Mouse (Mus musculus) forebrain, embryonic 11.5 days (tissue): Measurements from ENCODE around the gene Plk3. TPM values are rescaled to one million over a fixed set of nuclear protein-coding genes. Genes with fewer than 3 reads are reported as not detected.
"Not testable (repeated sequence)": the region's sequence is repeated elsewhere in the genome, so short reads cannot be mapped to it uniquely, and the experiment has no call there.

Experiments used
- ATAC-seq: fragments of 200-750 bp; cut with Nextera tagmentation; replicated peaks from 2 replicates; pipeline ENCODE4 v1.8.0; 2017; ENCODE audit warnings: moderate TSS enrichment; ENCODE audit not compliant: low FRiP score
- DNase-seq: peaks from one replicate; pipeline ENCODE4 v3.0.0-alpha.2; 2017; ENCODE audit warnings: low spot score
- H3K27ac ChIP-seq: fragments of 300-500 bp; sonication (generic); 2 replicates; pipeline ENCODE4 v1.5.1; 2014; ENCODE audit warnings: low read depth, low read length
- H3K27me3 ChIP-seq: fragments of 300-500 bp; sonication (generic); 2 replicates; pipeline ENCODE4 v1.6.1; 2014; ENCODE audit warnings: mild to moderate bottlenecking, low read length, mixed read lengths; ENCODE audit not compliant: control insufficient read depth, insufficient read depth
- H3K36me3 ChIP-seq: fragments of 300-500 bp; sonication (generic); 2 replicates; pipeline ENCODE4 v1.6.1; 2014; ENCODE audit warnings: mild to moderate bottlenecking, low read length, moderate library complexity, mixed read lengths; ENCODE audit not compliant: control insufficient read depth, insufficient read depth
- H3K4me1 ChIP-seq: fragments of 300-500 bp; sonication (generic); replicated peaks from 2 replicates; pipeline ENCODE4 v1.6.1; 2014; ENCODE audit warnings: low read length, mixed read lengths; ENCODE audit not compliant: control insufficient read depth, insufficient read depth
- H3K4me2 ChIP-seq: fragments of 300-500 bp; sonication (generic); 2 replicates; pipeline ENCODE4 v1.6.1; 2014; ENCODE audit warnings: low read depth, mild to moderate bottlenecking, low read length, moderate library complexity, mixed read lengths; ENCODE audit not compliant: severe bottlenecking
- H3K4me3 ChIP-seq: fragments of 300-500 bp; sonication (generic); 2 replicates; pipeline ENCODE4 v1.5.1; 2014; ENCODE audit warnings: low read depth, low read length
- H3K9ac ChIP-seq: fragments of 300-500 bp; sonication (generic); 2 replicates; pipeline ENCODE4 v1.6.1; 2014; ENCODE audit warnings: low read length
- H3K9me3 ChIP-seq: fragments of 300-500 bp; sonication (generic); 2 replicates; pipeline ENCODE4 v1.6.1; 2016; ENCODE audit warnings: low read length, mixed read lengths; ENCODE audit not compliant: control insufficient read depth
- WGBS: fragments of 180-500 bp; shearing (Covaris S2); extraction: QIAGEN DNeasy Blood & Tissue Kit; methylation state at CpG from one replicate; pipeline ENCODE4 v1.1.7; 2014; 5-methylcytosine and 5-hydroxymethylcytosine counted together
- polyA plus RNA-seq: library from polyadenylated mRNA; unstranded; fragments of >200 nt; fragmentation: Nextera tagmentation; extraction: Ambion mirVana; gene quantifications from 2 replicates; pipeline ENCODE4 v1.2.1, GENCODE M21; 2014

Gene Plk3
- polyA plus RNA-seq = 16.0 and 17.4 TPM in 2 replicates

- no peaks in the 10 kb centered on the region for H3K36me3 ChIP-seq
- ATAC-seq (peak; percentile 81), DNase-seq (peak; percentile 97)
- H3K4me3 ChIP-seq = peak within 1 kb of the TSS; percentile 83
- peak within 1 kb of the TSS; percentile 80 for H3K9ac ChIP-seq
- 2% methylated on average over 45 of the region's 48 CpGs for WGBS
- H3K9me3 ChIP-seq = no peaks in the 10 kb centered on the region
- peaks cover 3% of the 10 kb centered on the region for H3K27me3 ChIP-seq
- peaks cover 18% of the 10 kb centered on the region for H3K4me1 ChIP-seq
- H3K27ac ChIP-seq = no peak within 1 kb of the TSS; the same call in 1 of the 2 replicates
- H3K4me2 ChIP-seq = peak within 1 kb of the TSS; percentile 95
Observed at GRCm38 (mm10) chr4:117133817-117134600, at the start of gene Plk3. TSS of gene Plk3 (minus strand) at chr4:117133963.

DNA sequence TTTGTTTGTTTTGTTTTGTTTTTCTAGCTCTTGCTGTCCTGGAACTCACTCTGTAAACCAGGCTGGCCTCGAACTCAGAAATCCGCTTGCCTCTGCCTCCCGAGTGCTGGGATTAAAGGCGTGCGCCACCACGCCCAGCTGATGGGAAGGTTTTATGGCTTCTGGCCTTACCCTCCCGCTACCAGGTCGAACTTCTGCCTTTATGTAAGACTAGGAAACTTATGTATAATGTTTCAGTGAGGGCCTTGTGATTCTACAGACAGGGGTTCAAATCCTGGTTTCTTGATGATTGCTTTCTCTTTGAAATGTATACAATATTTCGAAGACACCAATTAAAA is 49.0 kb upstream of the Plk3 start:
- peak overlapping the region; percentile 79 for H3K9ac ChIP-seq
- H3K4me1 ChIP-seq, H3K9me3 ChIP-seq, H3K27ac ChIP-seq, H3K27me3 ChIP-seq, DNase-seq, H3K36me3 ChIP-seq: not testable (repeated sequence)
- 12% methylated on average over 9 of the region's 9 CpGs for WGBS
- peak overlapping the region; percentile 59 for H3K4me2 ChIP-seq
- ATAC-seq = peak; percentile 57
- peak overlapping the region; percentile 79 for H3K4me3 ChIP-seq

- Histone ChIP-seq H3K36me3 (peaks cover 5% of the 10 kb centered on the region; the same call in 1 of the 2 replicates), H3K27ac (peak within 1 kb of the TSS; percentile 68), H3K27me3 (no peaks in the 10 kb centered on the region), H3K4me1 (peaks cover 7% of the 10 kb centered on the region; the same call in 1 of the 2 replicates), H3K4me3 (peak within 1 kb of the TSS; percentile 79), H3K9ac (peak within 1 kb of the TSS; percentile 79), H3K4me2 (peak within 1 kb of the TSS; percentile 63), H3K9me3 (no peaks in the 10 kb centered on the region)
- ATAC-seq (peak; percentile 97), DNase-seq (peak; percentile 95)
- 1% methylated on average over 42 of the region's 42 CpGs for WGBS
Observed at GRCm38 (mm10) chr4:117181863-117182758, 48.3 kb upstream of the Plk3 start, which contains the start of gene Kif2c. TSS of gene Kif2c (minus strand) at chr4:117182639.

DNA sequence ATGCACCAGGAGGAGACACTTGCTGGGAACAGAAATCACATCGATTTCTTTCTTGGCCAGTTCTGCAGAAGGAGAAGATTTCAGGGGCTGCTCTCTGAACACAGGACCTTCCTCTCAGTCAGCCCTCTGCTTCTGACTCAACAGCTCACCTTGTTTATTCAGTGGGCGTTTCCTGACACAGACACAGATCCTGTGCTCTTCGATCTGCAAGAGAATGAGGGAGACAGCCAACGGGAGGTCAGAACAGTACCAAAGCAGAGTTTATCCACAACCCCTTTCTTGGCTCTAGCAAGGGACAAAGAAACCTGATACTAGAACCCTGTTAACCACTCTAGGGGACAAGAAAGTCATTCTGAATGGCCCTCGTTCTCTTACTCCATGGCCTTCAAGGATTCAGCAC is 36.2 kb upstream of the Plk3 start:
- Histone ChIP-seq H3K4me1 (no peaks in the 10 kb centered on the region), H3K27me3 (no peaks in the 10 kb centered on the region), H3K27ac (no peak overlapping the region), H3K9me3 (no peaks in the 10 kb centered on the region), H3K9ac (no peak overlapping the region), H3K36me3 (peaks cover 28% of the 10 kb centered on the region; the same call in 1 of the 2 replicates), H3K4me3 (no peak overlapping the region), H3K4me2 (no peak overlapping the region)
- 95% methylated on average over 5 of the region's 5 CpGs for WGBS
- no peak for ATAC-seq
- DNase-seq = no peak

DNA sequence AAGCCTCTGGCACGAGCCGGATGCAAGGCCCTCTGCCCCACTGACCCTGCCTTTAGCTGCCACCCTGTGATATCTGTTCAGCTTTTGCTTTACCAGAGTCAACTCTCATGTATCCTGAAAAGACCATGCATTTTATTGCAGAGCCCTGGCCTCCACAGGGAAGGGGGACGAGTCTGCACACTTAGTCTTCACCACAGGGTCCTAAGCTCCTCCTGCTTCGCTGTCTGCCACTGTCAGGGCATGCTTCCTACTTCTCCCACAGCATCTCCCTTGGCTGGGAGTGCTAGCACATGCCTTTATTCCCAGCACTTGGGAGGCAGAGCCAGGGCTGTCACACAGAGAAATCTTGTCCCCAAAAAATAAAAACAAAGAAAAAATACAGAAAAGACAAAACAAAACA is 27.4 kb upstream of the Plk3 start:
- DNase-seq = no peak
- no peak for ATAC-seq
- no peak overlapping the region for H3K9ac ChIP-seq
- no peak overlapping the region for H3K27ac ChIP-seq
- no peaks in the 10 kb centered on the region for H3K9me3 ChIP-seq
- H3K27me3 ChIP-seq = no peaks in the 10 kb centered on the region
- peaks cover 18% of the 10 kb centered on the region; the same call in 1 of the 2 replicates for H3K36me3 ChIP-seq
- no peak overlapping the region for H3K4me3 ChIP-seq
- no peak overlapping the region for H3K4me2 ChIP-seq
- H3K4me1 ChIP-seq = no peaks in the 10 kb centered on the region
- WGBS = 80% methylated on average over 4 of the region's 4 CpGs

DNA sequence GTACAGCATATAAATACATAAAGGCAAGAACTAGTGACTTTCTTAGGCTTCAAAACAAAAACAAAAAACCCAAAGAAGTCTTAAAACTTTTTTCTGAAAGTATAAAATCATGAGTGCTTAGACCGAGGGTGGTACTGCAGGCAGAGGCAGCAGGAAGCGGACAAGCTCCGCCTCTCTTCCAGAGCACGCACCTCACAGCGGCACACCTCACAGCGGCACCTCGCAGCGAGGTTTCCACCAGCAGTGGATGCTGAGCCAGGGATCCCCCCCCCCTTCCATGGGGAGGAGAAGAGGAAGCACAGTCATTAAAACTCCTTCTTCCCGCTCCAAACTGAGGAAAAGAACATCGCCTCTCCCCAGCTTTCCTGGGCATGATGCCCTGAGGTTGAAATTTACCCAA is 25.9 kb upstream of the Plk3 start:
- Histone ChIP-seq H3K4me3 (no peak overlapping the region), H3K9ac (no peak overlapping the region), H3K36me3 (peaks cover 14% of the 10 kb centered on the region; the same call in 1 of the 2 replicates), H3K27ac (no peak overlapping the region), H3K4me2 (no peak overlapping the region), H3K9me3 (no peaks in the 10 kb centered on the region), H3K4me1 (no peaks in the 10 kb centered on the region; the same call in 1 of the 2 replicates), H3K27me3 (no peaks in the 10 kb centered on the region)
- ATAC-seq (no peak), DNase-seq (no peak)
- 93% methylated on average over 10 of the region's 10 CpGs for WGBS

GRCm38 (mm10) chr4:117156372-117156771 is 22.6 kb upstream of the Plk3 start:
- H3K9me3 ChIP-seq = no peaks in the 10 kb centered on the region
- H3K36me3 ChIP-seq = peaks cover 27% of the 10 kb centered on the region
- no peak overlapping the region for H3K27ac ChIP-seq
- H3K4me2 ChIP-seq = peak overlapping the region; percentile 84; the same call in 1 of the 2 replicates
- peak overlapping the region; percentile 99 for H3K4me3 ChIP-seq
- peaks cover 2% of the 10 kb centered on the region; the same call in 1 of the 2 replicates for H3K4me1 ChIP-seq
- H3K27me3 ChIP-seq = no peaks in the 10 kb centered on the region
- no peak overlapping the region; the same call in 1 of the 2 replicates for H3K9ac ChIP-seq
- DNase-seq = no peak
- no peak; the same call in 1 of the 2 replicates for ATAC-seq
- WGBS = 33% methylated on average over 6 of the region's 6 CpGs

- H3K36me3 ChIP-seq = peaks cover 29% of the 10 kb centered on the region
- H3K27ac ChIP-seq = peak within 1 kb of the TSS; percentile 85
- ATAC-seq (peak; percentile 96), DNase-seq (peak; percentile 93)
- peak within 1 kb of the TSS; percentile 98 for H3K9ac ChIP-seq
- H3K4me2 ChIP-seq = peak within 1 kb of the TSS; percentile 84
- peaks cover 2% of the 10 kb centered on the region; the same call in 1 of the 2 replicates for H3K4me1 ChIP-seq
- no peaks in the 10 kb centered on the region for H3K27me3 ChIP-seq
- under 1% methylated on average over 49 of the region's 52 CpGs for WGBS
- no peaks in the 10 kb centered on the region for H3K9me3 ChIP-seq
- peak within 1 kb of the TSS; percentile 99 for H3K4me3 ChIP-seq
Observed at GRCm38 (mm10) chr4:117155792-117156355, 22.1 kb upstream of the Plk3 start, which contains the start of gene Rps8. TSS of gene Rps8 (minus strand) at chr4:117156243.
